8 mouse cellular contexts compared by ENCODE assay signal in genomic region chr19:29251191-29251957, GRCm38 (mm10). TPM values are rescaled to one million over a fixed set of nuclear protein-coding genes. Genes with fewer than 3 reads are reported as not detected.
DNase-seq lines count a peak whose midpoint lies in the region; ATAC-seq and TF ChIP-seq lines count a peak whose summit lies in the region.

Gene Jak2 (plus strand): TSS chr19:29251828.

- no peaks in the 10 kb centered on the region for H3K36me3 ChIP-seq in embryonic facial prominence, embryonic 15.5 days

- H3K4me2 ChIP-seq in embryonic facial prominence, embryonic 15.5 days (replicated peaks), result peak within 1 kb of the TSS; percentile 81

- peak; percentile 89 to 91 for DNase-seq in B cell, adult 2 months
- peak; percentile 87 for DNase-seq in heart, adult 8-10 months (ENCODE audit: low spot score)
- DNase-seq in kidney, adult 9 months, result peak; percentile 95
- peak; percentile 97 for DNase-seq in liver
- DNase-seq in monocyte, adult 2 months (ENCODE audit: low read depth in 1 of 2, low spot score in 2 of 2), result peak; percentile 60 to 78
- peak; percentile 90 to 91 for DNase-seq in spleen, postnatal 14 days (ENCODE audit: low spot score in 2 of 2)

- peak within 1 kb of the TSS; percentile 90 for H3K9ac ChIP-seq in embryonic facial prominence, embryonic 15.5 days

- H3K9me3 ChIP-seq in embryonic facial prominence, embryonic 15.5 days (replicated peaks), result no peaks in the 10 kb centered on the region

- peak; percentile 94 for ATAC-seq in embryonic facial prominence, embryonic 15.5 days (ENCODE audit: insufficient number of reproducible peaks, low FRiP score, low TSS enrichment, low read depth)

- no peak for TF ChIP-seq POLR2A in bone marrow macrophage, adult 2 months (IDR thresholded peaks at IDR 0.05; ENCODE audit: borderline replicate concordance, low read depth, low read length)

- no peaks in the 10 kb centered on the region for H3K27me3 ChIP-seq in embryonic facial prominence, embryonic 15.5 days

- peaks cover 14% of the 10 kb centered on the region for H3K4me1 ChIP-seq in bone marrow macrophage, adult 2 months (ENCODE audit: control insufficient read depth, insufficient read depth, low read length)
- H3K4me1 ChIP-seq in embryonic facial prominence, embryonic 15.5 days, result peaks cover 37% of the 10 kb centered on the region

- peak within 1 kb of the TSS; percentile 80 for H3K4me3 ChIP-seq in bone marrow macrophage, adult 2 months (ENCODE audit: insufficient read depth, low read length)
- H3K4me3 ChIP-seq in embryonic facial prominence, embryonic 15.5 days (replicated peaks), result peak within 1 kb of the TSS; percentile 90

- under 1% methylated on average over 80 of the region's 114 CpGs for WGBS in embryonic facial prominence, embryonic 15.5 days

- TF ChIP-seq CTCF in bone marrow macrophage, adult 2 months (IDR thresholded peaks at IDR 0.05; ENCODE audit: low read depth, low read length), result no peak

- peak within 1 kb of the TSS; percentile 85 for H3K27ac ChIP-seq in bone marrow macrophage, adult 2 months (ENCODE audit: insufficient read depth, low read depth, low read length)
- peak within 1 kb of the TSS; percentile 97 for H3K27ac ChIP-seq in embryonic facial prominence, embryonic 15.5 days (replicated peaks)

RNA-seq across cellular contexts. Expression of gene Jak2, which starts in this region (rescaled TPM):
- 22.3 and 24.7 TPM in 2 replicates for polyA plus RNA-seq in bone marrow macrophage, adult 2 months (2012; ENCODE audit: insufficient read depth, insufficient read length, missing spikeins)
- polyA plus RNA-seq in embryonic facial prominence, embryonic 15.5 days (2015; fragmentation: Nextera tagmentation; extraction: Ambion mirVana), result 11.7 and 11.8 TPM in 2 replicates
- total RNA-seq in heart, adult 8-10 months (2022), result 10 to 100 TPM; 16.0 to 18.0 (median 16.9) TPM

Comparison
In these comparisons a context has a peak if more than half of its experiments do, and no peak if none do; other contexts are left out.
1. Peak in every context shown above with its lines: DNase-seq, ATAC-seq, H3K4me3 ChIP-seq and H3K27ac ChIP-seq.